Mouse (Mus musculus) CD4-positive naive resting alpha-beta T cell, adult 57 days (primary cell): ENCODE results near the gene Eml3. TPM values are rescaled to one million over a fixed set of nuclear protein-coding genes. Genes with fewer than 3 reads are reported as not detected.

Source experiments
- total RNA-seq: library from RNA; stranded (reverse); gene quantifications from one replicate; pipeline ENCODE4 v1.2.4, GENCODE M21; 2023

The Eml3 gene
- total RNA-seq, result 81.1 TPM

GRCm38 (mm10) chr19:8929224-8930088 lies at the start of gene Eml3, which contains the start of gene Rom1:
Eml3 (plus strand) TSS chr19:8929552.
Rom1 (minus strand) TSS chr19:8929356.

GRCm38 (mm10) chr19:8880311-8881033 lies 48.9 kb upstream of the Eml3 start, which contains the start of gene Uqcc3:
Uqcc3 (minus strand) TSS chr19:8880923.

GRCm38 (mm10) chr19:8883616-8884015 lies 45.7 kb upstream of the Eml3 start, which contains the start of the genes Lbhd1 and Gm49403:
Lbhd1 (plus strand) TSS chr19:8883732.
Gm49403 (plus strand) TSS chr19:8883930.

GRCm38 (mm10) chr19:8888511-8889385 lies 40.6 kb upstream of the Eml3 start, which contains the start of the genes 1810009A15Rik and Gm49416:
1810009A15Rik (plus strand) TSS chr19:8888853.
Gm49416 (plus strand) TSS chr19:8888926.

GRCm38 (mm10) chr19:8892829-8893766 lies 36.3 kb upstream of the Eml3 start, which contains the start of gene Ints5:
Ints5 (plus strand) TSS chr19:8893005.

DNA sequence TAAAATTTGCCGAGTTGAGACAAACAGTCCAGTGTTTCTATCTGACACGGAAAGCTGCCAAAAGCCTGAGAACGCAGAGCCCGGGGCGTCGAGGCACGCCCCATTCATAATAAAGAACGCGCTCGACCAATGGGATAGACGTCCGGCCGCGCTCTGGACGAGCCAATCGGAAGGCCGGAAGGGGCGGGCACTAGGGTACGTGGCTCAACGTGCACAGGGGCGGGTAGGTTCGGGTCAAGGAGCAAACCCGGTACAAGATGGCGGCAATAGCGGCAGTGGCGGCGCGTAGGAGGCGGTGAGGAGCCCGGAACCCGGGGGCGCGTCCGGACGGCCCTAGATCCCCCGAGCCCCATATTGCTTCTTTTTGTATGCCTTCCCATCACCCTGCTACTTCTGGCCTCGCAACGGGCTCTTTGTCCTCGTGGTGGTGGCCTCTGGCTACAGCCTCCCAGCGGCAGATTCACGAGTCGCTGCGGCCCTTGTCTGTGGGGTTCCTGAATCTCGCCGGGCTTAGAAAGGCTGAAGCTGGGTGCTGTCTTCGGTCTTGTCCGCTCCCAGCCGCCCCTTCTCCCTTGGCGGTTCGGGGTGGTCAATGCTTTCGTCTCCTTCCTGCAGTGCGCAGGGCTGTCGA lies 31.4 kb upstream of the Eml3 start, which contains the start of gene Ganab:
Ganab (plus strand) TSS at position 207 of the 631 bp plus-strand sequence.

GRCm38 (mm10) chr19:8920073-8920736 lies 9.1 kb upstream of the Eml3 start, which contains the start of gene B3gat3:
B3gat3 (plus strand) TSS chr19:8920374.

DNA sequence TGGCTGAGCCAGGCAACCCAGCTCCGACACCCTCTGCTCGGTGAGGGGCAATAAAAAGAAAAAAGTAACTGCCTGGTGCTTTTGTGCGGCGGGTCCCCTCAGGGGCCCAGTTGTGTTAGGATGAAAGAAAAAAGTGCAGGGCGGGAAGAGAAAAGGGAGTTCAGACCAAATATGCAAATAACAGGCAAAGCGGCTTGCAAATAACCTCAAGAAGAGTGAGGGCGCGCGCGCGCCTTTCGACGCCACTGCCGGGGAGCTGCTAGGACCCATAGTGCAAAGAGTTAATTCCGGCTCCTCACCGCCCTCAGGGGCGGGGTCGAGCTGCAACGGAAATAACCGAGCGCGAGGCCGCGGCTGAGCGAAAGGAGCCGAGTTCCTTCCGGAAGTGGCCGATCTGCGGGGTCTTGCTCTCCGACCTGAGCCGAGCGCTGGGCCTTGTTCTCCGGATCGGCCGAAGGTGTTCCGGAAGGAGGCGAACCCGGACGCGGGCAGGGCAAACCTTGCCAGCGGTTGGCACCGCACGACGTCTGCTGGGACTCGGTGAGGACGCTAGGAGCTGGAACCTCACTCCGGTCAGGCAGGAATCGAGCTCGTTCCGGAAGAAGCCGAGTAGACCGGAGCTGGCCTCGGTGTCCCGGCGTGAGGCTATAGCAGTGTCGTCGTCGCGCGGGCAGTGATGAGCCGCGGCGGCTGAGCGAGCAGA lies 12.3 kb downstream of the Eml3 start, which contains the start of gene Mta2:
Mta2 (plus strand) TSS at position 361 of the 703 bp plus-strand sequence.

GRCm38 (mm10) chr19:8953135-8954039 lies 24.0 kb downstream of the Eml3 start, which contains the start of gene Tut1:
Tut1 (plus strand) TSS chr19:8953847.

GRCm38 (mm10) chr19:8966590-8967372 lies 37.4 kb downstream of the Eml3 start, which contains the start of gene Eef1g:
Eef1g (plus strand) TSS chr19:8967041.

DNA sequence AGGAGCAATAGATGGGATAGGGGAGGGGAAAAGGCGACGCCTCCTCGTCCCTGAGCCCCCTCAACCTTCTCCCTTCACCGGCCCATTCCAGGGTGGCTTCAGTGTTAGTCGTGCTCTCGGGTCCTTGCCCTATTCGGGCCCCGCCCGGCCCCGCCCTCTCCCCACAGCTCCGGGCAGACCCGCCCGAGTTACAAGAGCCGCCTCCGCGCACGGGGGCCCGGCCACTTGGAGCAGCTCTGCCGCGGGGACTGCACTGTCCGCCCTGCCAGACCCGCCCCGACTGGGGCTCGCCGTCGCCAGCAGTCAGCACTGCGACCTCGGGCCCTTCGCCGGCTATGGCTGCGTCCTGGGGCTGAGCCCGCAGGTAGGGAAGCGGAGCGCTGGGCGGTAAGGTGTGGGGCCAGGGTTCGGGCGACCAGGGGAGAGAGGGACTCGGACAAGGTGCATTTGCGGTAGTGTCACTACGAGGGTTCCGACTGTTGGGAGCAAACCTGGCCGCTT lies 59.8 kb downstream of the Eml3 start, which contains the start of gene Ahnak:
Ahnak (plus strand) TSS at position 219 of the 501 bp plus-strand sequence.

Other genes starting within 250 kb of the Eml3 start
- 174 TPM for gene Slc3a2, start 206.2 kb upstream of the Eml3 start, total RNA-seq
- gene Wdr74, start 193.7 kb upstream of the Eml3 start, total RNA-seq, result 92.0 TPM
- gene 1700092M07Rik, start 188.8 kb upstream of the Eml3 start, total RNA-seq, result 7.7 TPM
- 251 TPM for gene Stx5a, start 188.1 kb upstream of the Eml3 start, total RNA-seq
- 533 TPM for gene Nxf1, start 172.5 kb upstream of the Eml3 start, total RNA-seq
- gene Tmem223, start 158.6 kb upstream of the Eml3 start, total RNA-seq, result 39.0 TPM
- gene Tmem179b, start 155.1 kb upstream of the Eml3 start, total RNA-seq, result 68.8 TPM
- 10.7 TPM for gene Taf6l, start 143.1 kb upstream of the Eml3 start, total RNA-seq
- gene Polr2g, start 131.0 kb upstream of the Eml3 start, total RNA-seq, result 62.8 TPM
- 0.77 TPM for gene Zbtb3, start 127.0 kb upstream of the Eml3 start, total RNA-seq
- gene Ttc9c, start 110.2 kb upstream of the Eml3 start, total RNA-seq, result 25.7 TPM
- gene Hnrnpul2, start 109.5 kb upstream of the Eml3 start, total RNA-seq, result 104 TPM
- 8.5 TPM for gene AC129217.1, start 99.8 kb upstream of the Eml3 start, total RNA-seq
- gene Bscl2, start 92.1 kb upstream of the Eml3 start, total RNA-seq, result 39.8 TPM
- gene Gng3, start 90.4 kb upstream of the Eml3 start, total RNA-seq, result not detected
- 1.0 TPM for gene Lrrn4cl, start 78.8 kb upstream of the Eml3 start, total RNA-seq
- 118 TPM for gene Ubxn1, start 58.1 kb upstream of the Eml3 start, total RNA-seq
- 36.8 TPM for gene Uqcc3, start 48.6 kb upstream of the Eml3 start, total RNA-seq
- gene Lbhd1, start 45.8 kb upstream of the Eml3 start, total RNA-seq, result 15.5 TPM
- gene Gm49403, start 45.6 kb upstream of the Eml3 start, total RNA-seq, result not detected
- 28.3 TPM for gene 1810009A15Rik, start 40.7 kb upstream of the Eml3 start, total RNA-seq
- not detected for gene Gm49416, start 40.6 kb upstream of the Eml3 start, total RNA-seq
- 21.0 TPM for gene Ints5, start 36.5 kb upstream of the Eml3 start, total RNA-seq
- 133 TPM for gene Ganab, start 31.5 kb upstream of the Eml3 start, total RNA-seq
- gene B3gat3, start 9.2 kb upstream of the Eml3 start, total RNA-seq, result 47.9 TPM
- gene Rom1, start 196 bp upstream of the Eml3 start, total RNA-seq, result 4.2 TPM
- 190 TPM for gene Mta2, start 12.3 kb downstream of the Eml3 start, total RNA-seq
- gene Tut1, start 24.3 kb downstream of the Eml3 start, total RNA-seq, result 37.9 TPM
- 593 TPM for gene Eef1g, start 37.5 kb downstream of the Eml3 start, total RNA-seq
- gene Ahnak, start 59.7 kb downstream of the Eml3 start, total RNA-seq, result 73.0 TPM
- not detected for gene Scgb1a1, start 158.4 kb downstream of the Eml3 start, total RNA-seq
- gene Asrgl1, start 206.1 kb downstream of the Eml3 start, total RNA-seq, result 10.7 TPM